Mouse (Mus musculus): ENCODE data around the gene Msh5. TPM values are rescaled to one million over a fixed set of nuclear protein-coding genes. Genes with fewer than 3 reads are reported as not detected.

Gene Msh5
- polyA plus RNA-seq, 1 experiment from 2014 or later, result 4.2 TPM

- Histone ChIP-seq H3K9me3 (ENCODE audit: control insufficient read depth, low read length) (no peaks in the 10 kb centered on the region), H3K27me3 (ENCODE audit: control insufficient read depth, insufficient read depth, low read length) (no peaks in the 10 kb centered on the region), H3K4me1 (replicated peaks; ENCODE audit: control insufficient read depth, insufficient read depth, low read length) (peaks cover 4% of the 10 kb centered on the region; the same call in 1 of the 2 replicates), H3K4me2 (replicated peaks; ENCODE audit: low read depth, low read length) (peak overlapping the region; percentile 53), H3K36me3 (ENCODE audit: control insufficient read depth, insufficient read depth, low read length) (0 out of 2 replicates have a peak, but pooled peaks cover 4% of the 10 kb centered on the region), H3K9ac (ENCODE audit: low read depth, low read length) (peak overlapping the region; percentile 85), H3K4me3 (ENCODE audit: low read depth, low read length) (peak overlapping the region; percentile 51), H3K27ac (ENCODE audit: low read depth, low read length) (peak overlapping the region; percentile 95)
- no peak for DNase-seq (ENCODE audit: low spot score)
- ATAC-seq (ENCODE audit: low FRiP score), result no peak
- WGBS, result 83% methylated on average over 12 of the region's 12 CpGs
These were observed 5.8 kb upstream of the Msh5 start for GRCm38 (mm10) chr17:35052271-35052798.

DNA sequence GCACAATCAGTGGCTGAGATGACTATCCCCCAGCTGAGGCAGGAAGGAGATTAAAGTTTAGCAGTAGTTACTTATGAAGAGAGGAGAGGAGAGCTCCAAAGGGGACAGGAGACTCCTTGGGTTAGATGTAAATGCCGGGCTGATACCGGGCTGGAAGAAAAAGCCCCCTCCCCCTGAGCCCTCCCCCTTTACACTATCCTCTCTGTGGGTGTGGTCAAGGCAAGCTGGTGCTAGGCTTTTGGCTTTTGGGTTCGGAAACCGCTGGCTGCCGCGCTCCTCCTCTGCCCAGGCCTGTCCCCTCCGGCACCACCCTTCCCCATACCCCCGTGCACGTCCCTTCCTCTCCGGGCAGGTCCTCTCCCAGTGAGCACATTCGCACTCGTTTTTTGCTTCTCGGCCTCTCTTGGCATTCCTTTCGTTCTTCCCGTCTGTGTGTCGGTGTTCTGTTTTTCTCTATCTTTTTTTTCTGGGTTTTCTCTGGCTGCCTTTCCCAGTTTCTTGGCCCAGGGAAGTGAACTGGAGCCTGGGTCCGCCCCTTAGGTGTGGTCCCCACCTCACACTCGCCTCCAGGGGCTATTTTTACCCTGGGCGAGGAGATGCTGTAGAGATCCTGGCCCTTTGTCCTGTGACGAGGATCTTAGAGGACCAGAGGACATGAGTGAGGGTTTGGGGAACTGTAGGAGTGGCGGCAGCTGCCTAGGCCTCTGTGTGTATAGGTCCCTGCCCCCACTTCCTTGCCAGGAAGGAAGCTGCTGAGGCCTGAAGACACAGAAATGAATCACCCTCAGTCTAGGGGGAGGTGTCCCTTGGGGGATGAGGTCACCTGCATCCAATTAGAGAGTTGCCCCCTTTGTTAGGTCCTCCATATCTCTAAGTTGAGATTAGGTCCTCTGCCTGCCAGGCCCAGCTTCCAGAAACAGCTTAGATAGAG is 4.9 kb upstream of the Msh5 start:
- Histone ChIP-seq H3K4me2 (replicated peaks; ENCODE audit: low read depth, low read length) (peak overlapping the region; percentile 53), H3K9ac (ENCODE audit: low read depth, low read length) (peak overlapping the region; percentile 85), H3K27me3 (ENCODE audit: control insufficient read depth, insufficient read depth, low read length) (no peaks in the 10 kb centered on the region), H3K27ac (ENCODE audit: low read depth, low read length) (peak overlapping the region; percentile 95), H3K36me3 (ENCODE audit: control insufficient read depth, insufficient read depth, low read length) (0 out of 2 replicates have a peak, but pooled peaks cover 4% of the 10 kb centered on the region), H3K4me3 (ENCODE audit: low read depth, low read length) (peak overlapping the region; percentile 51), H3K9me3 (ENCODE audit: control insufficient read depth, low read length) (no peaks in the 10 kb centered on the region), H3K4me1 (replicated peaks; ENCODE audit: control insufficient read depth, insufficient read depth, low read length) (peaks cover 4% of the 10 kb centered on the region; the same call in 1 of the 2 replicates)
- under 1% methylated on average over 21 of the region's 21 CpGs for WGBS
- DNase-seq (ENCODE audit: low spot score), result peak; percentile 83
- peak; percentile 67 for ATAC-seq (ENCODE audit: low FRiP score)

DNA sequence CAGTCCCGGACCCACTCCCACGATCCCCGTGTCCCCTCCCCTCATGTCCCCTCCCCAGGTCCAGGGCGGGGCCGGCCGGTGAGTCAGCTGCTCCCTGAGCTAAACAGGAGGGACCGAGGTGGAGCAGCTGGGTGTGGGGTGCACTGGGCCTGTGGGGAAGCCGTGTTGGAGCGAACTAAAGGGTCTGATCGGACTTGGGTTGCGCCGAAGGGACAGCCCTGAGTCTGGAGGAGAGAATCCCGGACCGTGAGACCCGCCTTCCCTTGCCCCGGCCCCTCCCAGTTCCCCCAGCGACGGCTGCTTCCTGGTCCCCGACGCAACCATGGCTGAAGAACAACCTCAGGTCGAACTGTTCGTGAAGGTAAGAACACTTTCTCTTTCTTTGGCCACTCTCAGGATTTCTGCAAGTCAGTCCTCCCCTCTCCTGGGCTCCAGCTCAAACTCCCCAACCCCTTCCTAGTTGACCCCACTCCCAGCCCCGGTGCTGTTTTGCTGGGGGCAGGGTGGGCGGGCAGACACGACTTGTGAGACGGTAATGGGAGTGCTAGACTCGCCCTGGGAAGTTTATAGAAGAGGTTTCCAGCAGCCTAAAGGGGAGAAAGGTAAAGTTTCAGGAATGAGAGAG is 3.7 kb upstream of the Msh5 start:
- peaks cover 4% of the 10 kb centered on the region; the same call in 1 of the 2 replicates for H3K4me1 ChIP-seq (replicated peaks; ENCODE audit: control insufficient read depth, insufficient read depth, low read length)
- H3K4me3 ChIP-seq (ENCODE audit: low read depth, low read length), result peak overlapping the region; percentile 51
- H3K27ac ChIP-seq (ENCODE audit: low read depth, low read length), result peak overlapping the region; percentile 95
- 0 out of 2 replicates have a peak, but pooled peaks cover 4% of the 10 kb centered on the region for H3K36me3 ChIP-seq (ENCODE audit: control insufficient read depth, insufficient read depth, low read length)
- under 1% methylated on average over 27 of the region's 27 CpGs for WGBS
- H3K27me3 ChIP-seq (ENCODE audit: control insufficient read depth, insufficient read depth, low read length), result no peaks in the 10 kb centered on the region
- no peaks in the 10 kb centered on the region for H3K9me3 ChIP-seq (ENCODE audit: control insufficient read depth, low read length)
- H3K4me2 ChIP-seq (replicated peaks; ENCODE audit: low read depth, low read length), result peak overlapping the region; percentile 53
- DNase-seq (ENCODE audit: low spot score), result peak; percentile 76
- ATAC-seq (ENCODE audit: low FRiP score), result peak; percentile 8; the same call in 1 of the 2 replicates
- peak overlapping the region; percentile 59 for H3K9ac ChIP-seq (ENCODE audit: low read depth, low read length)

- Histone ChIP-seq H3K4me3 (ENCODE audit: low read depth, low read length) (peak within 1 kb of the TSS; percentile 51), H3K4me2 (replicated peaks; ENCODE audit: low read depth, low read length) (peak within 1 kb of the TSS; percentile 53), H3K27ac (ENCODE audit: low read depth, low read length) (peak within 1 kb of the TSS; percentile 95), H3K27me3 (ENCODE audit: control insufficient read depth, insufficient read depth, low read length) (no peaks in the 10 kb centered on the region), H3K9me3 (ENCODE audit: control insufficient read depth, low read length) (no peaks in the 10 kb centered on the region), H3K4me1 (replicated peaks; ENCODE audit: control insufficient read depth, insufficient read depth, low read length) (peaks cover 4% of the 10 kb centered on the region; the same call in 1 of the 2 replicates), H3K9ac (ENCODE audit: low read depth, low read length) (peak within 1 kb of the TSS; percentile 59), H3K36me3 (ENCODE audit: control insufficient read depth, insufficient read depth, low read length) (0 out of 2 replicates have a peak, but pooled peaks cover 4% of the 10 kb centered on the region)
- DNase-seq (ENCODE audit: low spot score) (peak; percentile 87), ATAC-seq (ENCODE audit: low FRiP score) (no peak)
- 2% methylated on average over 11 of the region's 11 CpGs for WGBS
These were observed 3.0 kb upstream of the Msh5 start, which contains the start of gene Clic1 for GRCm38 (mm10) chr17:35049561-35050016. TSS of gene Clic1 (plus strand) at chr17:35049966.

DNA sequence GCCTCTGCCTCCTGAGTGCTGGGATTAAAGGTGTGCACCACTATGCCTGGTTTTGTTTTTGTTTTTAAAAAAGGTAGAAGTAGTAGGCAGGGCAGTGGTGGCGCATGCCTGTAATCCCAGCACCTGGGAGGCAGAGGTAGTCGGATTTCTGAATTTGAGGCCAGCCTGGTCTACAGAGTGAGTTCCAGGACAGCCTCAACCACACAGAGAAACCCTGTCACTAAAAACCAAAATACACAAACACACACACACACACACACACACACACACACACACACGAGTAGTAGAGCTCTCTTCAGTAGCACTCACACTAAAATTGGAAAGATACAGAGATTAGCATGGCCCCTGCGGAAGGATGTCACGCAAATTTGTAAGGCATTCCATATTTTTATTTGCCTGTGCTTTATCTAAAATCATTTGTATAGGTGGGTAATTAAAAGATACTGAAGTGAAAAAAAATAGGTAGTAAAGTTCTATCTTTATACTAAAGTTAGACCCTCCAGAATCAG is 2.4 kb upstream of the Msh5 start:
- H3K4me3 ChIP-seq (ENCODE audit: low read depth, low read length), result no peak overlapping the region; the same call in 1 of the 2 replicates
- no peak overlapping the region for H3K9ac ChIP-seq (ENCODE audit: low read depth, low read length)
- peak overlapping the region; percentile 95 for H3K27ac ChIP-seq (ENCODE audit: low read depth, low read length)
- WGBS, result 71% methylated on average over 5 of the region's 5 CpGs
- ATAC-seq (ENCODE audit: low FRiP score) (no peak), DNase-seq (ENCODE audit: low spot score) (no peak)
- no peak overlapping the region; the same call in 1 of the 2 replicates for H3K4me2 ChIP-seq (replicated peaks; ENCODE audit: low read depth, low read length)
- H3K36me3 ChIP-seq (ENCODE audit: control insufficient read depth, insufficient read depth, low read length), result 0 out of 2 replicates have a peak, but pooled peaks cover under 1% of the 10 kb centered on the region
- no peaks in the 10 kb centered on the region for H3K9me3 ChIP-seq (ENCODE audit: control insufficient read depth, low read length)
- H3K4me1 ChIP-seq (replicated peaks; ENCODE audit: control insufficient read depth, insufficient read depth, low read length), result peaks cover 4% of the 10 kb centered on the region; the same call in 1 of the 2 replicates
- no peaks in the 10 kb centered on the region for H3K27me3 ChIP-seq (ENCODE audit: control insufficient read depth, insufficient read depth, low read length)

DNA sequence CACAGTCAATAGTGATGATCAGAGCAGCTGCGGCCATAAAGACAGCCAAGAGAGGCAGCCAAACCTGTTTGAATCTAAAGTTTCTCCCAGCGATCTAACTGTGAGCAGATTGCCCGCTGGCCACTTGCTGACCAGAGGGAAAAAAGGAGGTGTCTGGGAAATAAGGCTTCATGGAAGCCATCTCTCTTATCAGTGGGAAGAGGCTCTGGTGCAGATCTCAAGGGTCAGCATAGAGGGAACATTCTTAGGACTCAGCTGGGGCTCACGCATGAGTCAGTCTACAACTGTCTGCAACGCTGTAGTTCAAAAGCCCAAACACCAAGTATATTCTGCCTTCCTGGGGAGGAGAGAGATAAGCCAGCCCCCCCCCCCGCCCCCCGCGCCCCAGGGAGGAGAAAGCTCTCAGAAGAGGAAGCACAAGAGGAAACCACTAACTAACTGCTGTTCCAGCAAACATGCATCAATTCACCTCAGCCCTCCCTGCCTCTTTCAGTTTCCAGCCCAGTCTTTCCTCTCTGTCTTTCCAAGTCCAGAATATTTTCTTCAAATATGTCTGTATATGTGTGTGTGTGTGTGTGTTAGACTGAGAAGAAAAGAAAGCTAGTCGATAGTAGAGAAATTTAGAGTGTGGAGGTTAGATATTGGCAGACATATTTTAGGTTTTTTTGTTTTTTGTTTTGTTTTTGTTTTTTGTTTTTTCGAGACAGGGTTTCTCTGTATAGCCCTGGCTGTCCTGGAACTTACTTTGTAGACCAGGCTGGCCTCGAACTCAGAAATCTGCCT is 1.8 kb upstream of the Msh5 start:
- no peak for DNase-seq (ENCODE audit: low spot score)
- H3K9ac ChIP-seq (ENCODE audit: low read depth, low read length), result no peak overlapping the region
- no peak overlapping the region for H3K4me3 ChIP-seq (ENCODE audit: low read depth, low read length)
- H3K4me1 ChIP-seq (replicated peaks; ENCODE audit: control insufficient read depth, insufficient read depth, low read length), result peaks cover 4% of the 10 kb centered on the region; the same call in 1 of the 2 replicates
- H3K27ac ChIP-seq (ENCODE audit: low read depth, low read length), result no peak overlapping the region
- H3K9me3 ChIP-seq (ENCODE audit: control insufficient read depth, low read length), result no peaks in the 10 kb centered on the region
- ATAC-seq (ENCODE audit: low FRiP score), result no peak
- no peak overlapping the region for H3K4me2 ChIP-seq (replicated peaks; ENCODE audit: low read depth, low read length)
- WGBS, result 44% methylated on average over 11 of the region's 11 CpGs
- no peaks in the 10 kb centered on the region for H3K36me3 ChIP-seq (ENCODE audit: control insufficient read depth, insufficient read depth, low read length)
- H3K27me3 ChIP-seq (ENCODE audit: control insufficient read depth, insufficient read depth, low read length), result no peaks in the 10 kb centered on the region

DNA sequence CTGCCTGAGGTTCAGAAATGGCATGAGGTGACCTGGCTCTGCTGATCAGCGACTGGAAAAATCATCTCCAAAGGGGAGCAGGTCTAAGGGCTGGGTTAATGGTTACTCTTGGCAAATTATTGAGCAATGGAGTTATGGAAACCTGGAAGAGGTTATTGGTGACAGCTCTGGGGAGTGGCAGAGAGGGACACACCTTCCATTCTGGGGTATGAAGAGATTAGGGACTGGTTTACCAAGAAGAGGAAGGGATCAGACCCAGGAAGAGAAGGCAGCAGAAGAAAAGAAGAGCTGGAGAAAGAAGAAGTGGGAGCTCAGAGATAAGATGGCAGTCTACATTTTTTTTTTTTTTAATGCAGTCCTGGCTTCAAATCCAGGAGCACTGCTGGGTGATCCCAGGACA is 1.1 kb upstream of the Msh5 start:
- DNase-seq (ENCODE audit: low spot score) (no peak), ATAC-seq (ENCODE audit: low FRiP score) (no peak)
- H3K36me3 ChIP-seq (ENCODE audit: control insufficient read depth, insufficient read depth, low read length), result no peaks in the 10 kb centered on the region
- no peak overlapping the region for H3K4me3 ChIP-seq (ENCODE audit: low read depth, low read length)
- H3K4me2 ChIP-seq (replicated peaks; ENCODE audit: low read depth, low read length), result no peak overlapping the region
- H3K9ac ChIP-seq (ENCODE audit: low read depth, low read length), result no peak overlapping the region
- no peak overlapping the region for H3K27ac ChIP-seq (ENCODE audit: low read depth, low read length)
- 58% methylated on average over 1 of the region's 1 CpGs for WGBS
- H3K27me3 ChIP-seq (ENCODE audit: control insufficient read depth, insufficient read depth, low read length), result no peaks in the 10 kb centered on the region
- H3K9me3 ChIP-seq (ENCODE audit: control insufficient read depth, low read length), result no peaks in the 10 kb centered on the region
- peaks cover 4% of the 10 kb centered on the region; the same call in 1 of the 2 replicates for H3K4me1 ChIP-seq (replicated peaks; ENCODE audit: control insufficient read depth, insufficient read depth, low read length)
